Mouse (Mus musculus) erythroblast, embryonic 14.5 days (primary cell): Measurements from ENCODE around the gene Anxa7. TPM values are rescaled to one million over a fixed set of nuclear protein-coding genes. Genes with fewer than 3 reads are reported as not detected.

Experiments used
- H3K27me3 ChIP-seq: 2 replicates; pipeline ENCODE4 v1.6.1; 2012; ENCODE audit warnings: inconsistent platforms; ENCODE audit not compliant: control insufficient read depth
- H3K36me3 ChIP-seq: 2 replicates; pipeline ENCODE4 v1.6.1; 2012; ENCODE audit warnings: mild to moderate bottlenecking, inconsistent platforms; ENCODE audit not compliant: control insufficient read depth
- H3K4me1 ChIP-seq: 2 replicates; pipeline ENCODE4 v1.6.1; 2012; ENCODE audit warnings: inconsistent platforms; ENCODE audit not compliant: control insufficient read depth
- H3K4me3 ChIP-seq: replicated peaks from 2 replicates; pipeline ENCODE3; 2012; ENCODE audit warnings: moderate library complexity, mild to moderate bottlenecking, inconsistent platforms
- H3K9me3 ChIP-seq: 2 replicates; pipeline ENCODE4 v1.6.1; 2012; ENCODE audit warnings: low read length, inconsistent platforms, mixed read lengths; ENCODE audit not compliant: control insufficient read depth
- GATA1 ChIP-seq: IDR thresholded peaks from 2 replicates; pipeline ENCODE4 v1.6.1; 2012; ENCODE audit warnings: low read length, inconsistent platforms, mixed read lengths
- TAL1 ChIP-seq: IDR thresholded peaks from 3 replicates; pipeline ENCODE4 v1.6.1; 2012; ENCODE audit warnings: low read length, inconsistent platforms, mixed read lengths
- polyA plus RNA-seq: library from polyadenylated mRNA; stranded (reverse); fragments of >175 nt; gene quantifications from 2 replicates; pipeline ENCODE4 v1.2.3, GENCODE M21; 2012

Anxa7 gene
- 6.2 and 7.4 TPM in 2 replicates for polyA plus RNA-seq

DNA sequence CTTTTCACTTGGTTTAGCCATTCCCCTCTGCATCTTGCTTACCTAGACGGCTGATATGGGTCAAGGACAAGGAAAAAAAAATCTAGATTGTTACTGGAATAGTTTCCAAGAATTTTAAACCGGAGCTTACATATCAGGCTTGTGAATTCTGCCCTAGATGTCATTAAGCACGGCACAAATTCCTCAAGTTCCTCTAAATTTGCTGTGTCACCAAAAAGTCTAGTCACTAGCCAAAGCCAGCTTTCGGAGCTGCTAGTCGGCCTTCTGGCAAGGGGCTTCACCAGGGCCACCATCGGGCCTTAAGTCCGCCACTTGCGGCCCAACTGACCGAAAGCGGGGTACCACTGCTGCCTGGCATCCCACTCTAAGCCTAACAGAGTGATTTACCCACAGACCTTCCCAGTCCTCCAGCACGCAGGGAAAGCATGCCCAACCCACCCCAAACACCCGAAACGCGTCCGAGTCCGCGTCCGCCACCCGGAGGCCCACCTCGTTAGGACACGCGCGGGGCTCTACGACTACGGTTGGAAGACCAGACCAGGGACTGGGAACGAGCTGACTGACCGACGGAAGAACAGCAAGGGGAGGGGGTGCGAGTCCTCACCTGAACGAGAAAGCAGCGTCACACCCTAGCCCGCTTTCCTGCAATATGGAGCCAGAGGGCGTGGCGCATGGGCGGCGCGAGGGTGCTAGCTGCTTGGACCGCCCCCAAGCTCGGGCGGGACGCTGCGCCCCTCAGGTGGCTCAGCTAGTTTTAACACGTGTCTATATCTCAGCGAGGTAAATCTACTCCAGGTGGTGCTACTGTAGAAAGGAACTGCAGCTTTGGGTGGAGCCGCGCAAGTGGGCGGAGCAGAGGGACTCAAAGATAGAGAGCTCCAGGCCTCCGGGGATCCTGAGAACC, at the start of gene Anxa7:
TSS of gene Anxa7 (minus strand) at position 843 of the 904 bp plus-strand sequence.
- no peaks in the 10 kb centered on the region for H3K27me3 ChIP-seq
- H3K4me1 ChIP-seq = peaks cover 62% of the 10 kb centered on the region
- peak within 1 kb of the TSS; percentile 83 for H3K4me3 ChIP-seq
- H3K36me3 ChIP-seq = peaks cover 43% of the 10 kb centered on the region
- TF ChIP-seq TAL1 (no peak), GATA1 (no peak)
- no peaks in the 10 kb centered on the region for H3K9me3 ChIP-seq

DNA sequence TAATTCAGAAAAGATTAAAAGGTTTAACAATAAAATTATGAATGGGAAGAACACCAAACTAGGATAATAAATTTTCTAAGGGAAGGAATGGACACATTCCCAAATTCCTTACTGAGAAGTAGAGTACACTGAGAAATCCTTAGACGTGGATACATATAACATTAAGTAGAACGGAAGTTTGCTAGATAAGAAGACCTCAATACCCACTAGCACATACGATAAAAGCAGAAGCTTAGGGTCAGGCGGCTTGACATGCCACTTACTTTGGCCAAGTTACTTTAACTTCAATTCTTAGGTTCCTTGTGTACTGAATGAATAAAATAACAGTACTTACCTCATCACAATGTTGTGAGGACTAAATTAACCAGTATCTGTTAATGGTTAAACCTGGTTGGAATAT, 49.7 kb upstream of the Anxa7 start:
- Histone ChIP-seq H3K4me1 (no peaks in the 10 kb centered on the region), H3K36me3 (peaks cover 49% of the 10 kb centered on the region), H3K9me3 (no peaks in the 10 kb centered on the region), H3K27me3 (no peaks in the 10 kb centered on the region), H3K4me3 (no peak overlapping the region)
- TF ChIP-seq GATA1 (no peak), TAL1 (no peak)

DNA sequence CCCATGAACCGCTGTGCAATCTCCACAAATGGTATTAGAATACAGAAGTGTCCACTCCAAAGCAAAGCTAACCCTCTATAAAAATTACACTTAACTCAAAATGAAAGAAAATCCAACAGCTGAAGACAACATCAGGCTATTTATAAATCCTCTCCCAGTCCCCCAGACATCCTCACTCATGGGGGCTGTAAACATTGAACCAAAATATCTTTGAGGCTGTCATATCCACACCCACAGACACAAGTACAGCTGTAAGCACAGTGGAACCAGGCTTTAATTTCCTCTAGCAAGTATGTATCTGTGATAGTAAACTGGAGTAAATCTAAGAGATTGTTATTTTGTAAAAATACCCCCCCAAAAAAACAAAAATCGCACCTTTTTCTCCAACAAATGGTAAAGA, 40.2 kb upstream of the Anxa7 start:
- TF ChIP-seq TAL1 (no peak), GATA1 (no peak)
- Histone ChIP-seq H3K36me3 (peaks cover 76% of the 10 kb centered on the region), H3K27me3 (no peaks in the 10 kb centered on the region), H3K4me3 (no peak overlapping the region), H3K4me1 (no peaks in the 10 kb centered on the region), H3K9me3 (no peaks in the 10 kb centered on the region)

DNA sequence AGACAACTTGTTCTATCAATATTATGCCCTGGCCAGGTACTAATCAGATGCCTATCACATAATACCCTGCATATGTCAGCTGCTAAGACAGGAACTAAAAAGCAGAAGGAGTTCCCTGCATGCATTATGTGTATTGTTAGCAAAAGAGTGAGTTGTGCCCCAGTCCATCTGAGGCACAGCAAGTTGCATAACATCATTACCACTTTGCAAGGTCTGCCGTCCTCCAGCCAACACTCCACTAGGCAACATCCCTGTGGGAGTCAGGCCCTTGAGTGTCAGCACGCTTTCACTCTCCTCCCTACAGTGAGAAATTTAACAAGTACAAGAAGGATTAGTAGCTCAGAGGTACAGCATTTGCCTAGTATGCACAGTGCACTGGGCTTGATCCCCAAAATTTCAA, 28.5 kb upstream of the Anxa7 start:
- H3K4me1 ChIP-seq = no peaks in the 10 kb centered on the region
- H3K27me3 ChIP-seq = no peaks in the 10 kb centered on the region
- H3K36me3 ChIP-seq = peaks cover 57% of the 10 kb centered on the region
- H3K4me3 ChIP-seq = no peak overlapping the region
- no peak for TF ChIP-seq GATA1
- TF ChIP-seq TAL1 = no peak
- no peaks in the 10 kb centered on the region for H3K9me3 ChIP-seq

DNA sequence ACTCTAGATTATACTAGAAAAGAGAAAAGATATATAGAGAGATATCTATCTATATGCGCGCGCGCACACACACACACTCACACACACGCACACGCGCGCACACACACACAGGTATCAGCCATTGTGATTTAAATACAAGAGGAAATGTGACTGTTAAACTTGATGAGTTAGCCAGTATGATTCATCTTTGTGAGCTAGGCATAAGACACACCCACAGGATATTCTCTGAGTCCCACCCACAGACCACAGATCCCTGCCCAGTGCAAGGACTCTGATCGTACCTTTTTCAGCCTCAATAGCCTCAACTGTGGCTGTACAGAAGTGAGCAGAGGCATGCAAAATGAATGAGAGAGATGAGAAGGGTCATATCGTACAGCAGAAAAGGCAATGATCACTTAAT, 23.0 kb upstream of the Anxa7 start:
- no peaks in the 10 kb centered on the region; the same call in 1 of the 2 replicates for H3K4me1 ChIP-seq
- no peak overlapping the region for H3K4me3 ChIP-seq
- no peaks in the 10 kb centered on the region for H3K9me3 ChIP-seq
- no peaks in the 10 kb centered on the region for H3K27me3 ChIP-seq
- H3K36me3 ChIP-seq = peaks cover 59% of the 10 kb centered on the region
- no peak for TF ChIP-seq TAL1

DNA sequence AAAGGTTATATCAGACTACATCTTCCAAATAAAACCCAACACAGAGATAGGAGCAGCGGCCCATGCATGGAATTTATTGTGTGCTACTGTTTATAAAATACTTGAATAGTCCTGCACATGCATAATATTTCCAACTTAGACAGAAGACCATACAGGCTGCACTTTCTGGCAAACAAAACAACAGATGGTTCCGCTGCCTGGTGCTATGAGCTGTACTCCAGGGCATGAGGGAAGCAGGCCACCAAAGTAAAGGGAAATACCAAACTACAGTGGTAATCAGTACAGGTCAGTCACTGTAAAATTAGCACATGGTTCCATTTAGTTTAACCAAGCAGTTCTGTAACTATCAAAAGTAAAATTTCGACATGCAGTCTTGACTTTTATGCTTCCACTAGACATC, 20.0 kb upstream of the Anxa7 start:
- H3K27me3 ChIP-seq = no peaks in the 10 kb centered on the region
- no peaks in the 10 kb centered on the region; the same call in 1 of the 2 replicates for H3K4me1 ChIP-seq
- no peaks in the 10 kb centered on the region for H3K9me3 ChIP-seq
- TF ChIP-seq TAL1 = no peak
- no peak for TF ChIP-seq GATA1
- no peak overlapping the region for H3K4me3 ChIP-seq
- H3K36me3 ChIP-seq = peaks cover 73% of the 10 kb centered on the region

DNA sequence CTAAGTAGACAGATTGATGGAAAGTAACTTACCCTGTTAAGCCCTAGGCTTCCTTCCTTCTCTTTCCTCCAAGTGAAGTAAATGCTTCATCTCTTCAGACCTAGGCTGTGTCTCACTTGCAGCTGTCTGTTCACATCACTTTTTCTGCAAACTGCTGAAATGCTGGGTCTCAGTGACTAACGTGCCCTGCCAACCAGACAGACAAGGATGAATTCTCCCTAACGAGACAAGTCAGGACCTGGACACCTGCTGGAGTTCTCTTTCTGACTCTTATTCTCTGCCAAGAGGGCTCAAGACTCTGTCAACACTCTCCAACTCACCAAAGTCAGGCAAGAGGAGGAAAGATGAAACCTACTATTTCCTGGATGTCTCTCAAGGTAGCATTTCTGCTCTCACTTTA, 16.7 kb upstream of the Anxa7 start, which contains the start of gene Mss51:
TSS of gene Mss51 (minus strand) at position 299 of the 400 bp plus-strand sequence.
- no peak within 1 kb of the TSS for H3K4me3 ChIP-seq
- H3K27me3 ChIP-seq = no peaks in the 10 kb centered on the region
- no peaks in the 10 kb centered on the region for H3K9me3 ChIP-seq
- H3K36me3 ChIP-seq = peaks cover 68% of the 10 kb centered on the region
- TF ChIP-seq GATA1 (no peak), TAL1 (no peak)
- no peaks in the 10 kb centered on the region for H3K4me1 ChIP-seq

DNA sequence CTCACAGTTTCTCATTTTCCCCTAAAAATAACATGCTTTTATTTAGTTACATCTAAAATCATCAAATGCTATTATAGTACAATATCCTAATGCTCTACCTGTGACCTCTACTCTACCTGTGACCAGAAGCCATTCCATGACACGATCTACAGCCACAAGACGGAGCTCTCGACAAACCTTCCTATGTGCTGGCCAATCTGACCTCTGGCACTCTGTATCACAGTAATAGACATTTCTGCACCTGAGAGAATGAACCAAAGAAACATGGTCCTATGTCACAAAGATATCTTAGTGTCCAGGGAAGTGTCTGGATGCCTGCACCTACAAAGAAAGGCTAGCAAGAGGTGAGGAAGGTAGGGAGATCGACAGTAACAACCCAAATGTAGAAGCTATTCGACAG, 6.1 kb upstream of the Anxa7 start:
- TF ChIP-seq GATA1 = no peak
- TF ChIP-seq TAL1 = no peak
- Histone ChIP-seq H3K27me3 (no peaks in the 10 kb centered on the region), H3K4me1 (peaks cover 12% of the 10 kb centered on the region), H3K9me3 (no peaks in the 10 kb centered on the region), H3K4me3 (no peak overlapping the region), H3K36me3 (peaks cover 61% of the 10 kb centered on the region)

DNA sequence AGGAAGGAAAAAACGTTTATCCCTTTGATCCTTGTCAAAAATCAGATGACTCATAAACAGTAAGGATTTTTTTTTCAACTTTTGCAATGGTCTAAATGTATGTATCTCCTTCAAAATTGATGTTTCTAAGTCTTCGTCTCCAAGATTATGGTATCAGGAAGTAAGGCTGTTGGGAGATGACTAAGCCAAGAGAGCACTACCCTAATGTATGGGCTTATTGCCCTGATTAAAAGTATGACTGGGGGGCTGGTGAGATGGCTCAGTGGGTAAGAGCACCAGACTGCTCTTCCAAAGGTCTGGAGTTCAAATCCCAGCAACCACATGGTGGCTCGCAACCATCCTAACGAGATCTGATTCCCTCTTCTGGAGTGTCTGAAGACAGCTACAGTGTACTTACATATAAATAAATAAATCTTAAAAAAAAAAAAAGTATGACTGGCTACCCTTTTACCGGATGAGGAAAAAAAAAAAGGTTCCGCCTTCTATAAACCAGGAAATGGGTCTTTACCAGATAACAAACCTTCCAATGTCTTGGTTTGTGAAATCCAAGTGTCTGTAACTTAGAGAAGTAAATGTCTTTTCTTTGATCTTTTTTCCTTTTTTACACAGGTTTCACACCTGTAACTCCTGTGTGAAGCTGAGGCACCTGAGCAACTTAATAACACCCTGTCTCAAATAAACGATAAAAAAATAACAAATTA, 2.3 kb upstream of the Anxa7 start:
- Histone ChIP-seq H3K4me3 (no peak overlapping the region), H3K9me3 (no peaks in the 10 kb centered on the region), H3K4me1 (peaks cover 48% of the 10 kb centered on the region), H3K36me3 (peaks cover 42% of the 10 kb centered on the region), H3K27me3 (no peaks in the 10 kb centered on the region)
- no peak for TF ChIP-seq TAL1
- no peak for TF ChIP-seq GATA1
